Mouse (Mus musculus): ENCODE results near the gene Slco6d1.

DNA sequence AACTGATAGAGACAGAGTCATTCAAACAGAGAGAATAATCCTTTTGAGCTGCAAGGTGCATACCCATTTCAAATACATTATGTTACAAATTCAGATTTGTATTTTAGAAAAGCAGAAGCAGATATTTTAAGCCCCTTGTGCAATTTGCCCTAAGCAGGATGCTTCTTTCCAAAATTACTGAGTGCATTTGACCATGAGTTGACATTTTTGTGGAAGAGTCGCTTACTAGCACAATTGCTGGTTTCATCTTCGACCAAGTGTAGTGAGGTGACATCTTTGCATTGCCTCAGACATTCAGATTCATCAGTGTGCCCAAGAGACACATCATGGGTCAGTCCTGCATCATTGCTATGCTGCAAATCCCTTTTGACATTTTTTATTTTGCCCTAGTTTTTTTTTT is 133.5 kb downstream of the Slco6d1 start:
- no peak for TF ChIP-seq CTCF (IDR thresholded peaks at IDR 0.05; ENCODE audit: insufficient read depth, low read depth, low read length)
- no peak for TF ChIP-seq POLR2A (IDR thresholded peaks at IDR 0.05; ENCODE audit: insufficient read depth, low read depth, low read length)
